Mouse (Mus musculus) CH12.LX (cell line): ENCODE data around the gene Unc93b1. TPM values are rescaled to one million over a fixed set of nuclear protein-coding genes. Genes with fewer than 3 reads are reported as not detected.

Source experiments
- DNase-seq: peaks from one replicate; pipeline ENCODE4 v3.0.0-alpha.2; 2013; ENCODE audit errors: extremely low read depth
- H3K27ac ChIP-seq: 2 replicates; pipeline ENCODE4 v1.5.1; 2012; ENCODE audit warnings: low read depth, mild to moderate bottlenecking, control low read depth, moderate library complexity; ENCODE audit not compliant: insufficient read depth
- H3K27me3 ChIP-seq: replicated peaks from 2 replicates; pipeline ENCODE3; 2012; ENCODE audit warnings: inconsistent platforms
- H3K36me3 ChIP-seq, 2 experiments: replicated peaks in 1 of 2; 2 replicates each; pipeline versions ENCODE3 to v1.6.1; 2012; ENCODE audit warnings: inconsistent platforms in 1 of 2, low read length in 1 of 2, mild to moderate bottlenecking in 1 of 2, mixed read lengths in 1 of 2, moderate library complexity in 1 of 2; ENCODE audit not compliant: control insufficient read depth in 1 of 2, insufficient read depth in 1 of 2
- H3K4me1 ChIP-seq, 2 experiments: 2 replicates each; pipeline ENCODE4 v1.6.1; 2012; ENCODE audit warnings: inconsistent platforms in 1 of 2, moderate library complexity in 1 of 2; ENCODE audit not compliant: insufficient read depth in 2 of 2, control insufficient read depth in 1 of 2
- H3K4me2 ChIP-seq: 2 replicates; pipeline ENCODE4 v1.6.1; 2012; ENCODE audit warnings: low read depth, mild to moderate bottlenecking, control low read depth; ENCODE audit not compliant: poor library complexity, insufficient read depth, severe bottlenecking
- H3K4me3 ChIP-seq, 3 experiments: fragments of 150-350 bp in 1 of 3; sonication (generic) in 1 of 3; replicated peaks in 1 of 3; 2 replicates each; pipeline versions ENCODE3 to v1.5.1; 2011 to 2012; ENCODE audit warnings: low read depth in 2 of 3, low read length in 2 of 3, mild to moderate bottlenecking in 2 of 3, moderate library complexity in 2 of 3, control low read depth in 1 of 3, improper control_type of control experiment in 1 of 3, inconsistent platforms in 1 of 3, mixed read lengths in 1 of 3; ENCODE audit not compliant: poor library complexity in 1 of 3
- H3K79me2 ChIP-seq: replicated peaks from 2 replicates; pipeline ENCODE4 v1.6.1; 2012; ENCODE audit warnings: mild to moderate bottlenecking, moderate library complexity; ENCODE audit not compliant: control insufficient read depth, poor library complexity, insufficient read depth, severe bottlenecking; ENCODE audit errors: extremely low read depth
- H3K9ac ChIP-seq: 2 replicates; pipeline ENCODE4 v1.6.1; 2012; ENCODE audit warnings: low read depth, mild to moderate bottlenecking, control low read depth, moderate library complexity; ENCODE audit not compliant: insufficient read depth
- H3K9me3 ChIP-seq: replicated peaks from 2 replicates; pipeline ENCODE3; 2012; ENCODE audit warnings: low read length, inconsistent platforms, mixed read lengths
- CHD2 ChIP-seq: IDR thresholded peaks from 2 replicates; pipeline ENCODE4 v1.6.1; 2011; ENCODE audit warnings: low read length, improper control_type of control experiment
- E2F4 ChIP-seq: IDR thresholded peaks from 2 replicates; pipeline ENCODE4 v1.6.1; 2011; ENCODE audit warnings: low read depth, low read length, improper control_type of control experiment; ENCODE audit not compliant: insufficient replicate concordance
- EP300 ChIP-seq: IDR thresholded peaks from 2 replicates; pipeline ENCODE4 v1.6.1; 2011; ENCODE audit warnings: low read length, improper control_type of control experiment
- IRF4 ChIP-seq: IDR thresholded peaks from 2 replicates; pipeline ENCODE4 v1.6.1; 2014; ENCODE audit warnings: low read depth, mild to moderate bottlenecking, inconsistent platforms, low read length, improper control_type of control experiment
- JUN ChIP-seq: IDR thresholded peaks from 2 replicates; pipeline ENCODE4 v1.6.1; 2011; ENCODE audit warnings: low read depth, mild to moderate bottlenecking, low read length, improper control_type of control experiment, moderate library complexity; ENCODE audit not compliant: insufficient read depth
- MAX ChIP-seq: IDR thresholded peaks from 2 replicates; pipeline ENCODE4 v1.6.1; 2011; ENCODE audit warnings: low read length, improper control_type of control experiment
- MEF2A ChIP-seq: IDR thresholded peaks from 2 replicates; pipeline ENCODE4 v1.6.1; 2014; ENCODE audit warnings: low read depth, mild to moderate bottlenecking, inconsistent platforms, low read length, improper control_type of control experiment, borderline replicate concordance
- MXI1 ChIP-seq: IDR thresholded peaks from 2 replicates; pipeline ENCODE4 v1.6.1; 2011; ENCODE audit warnings: mild to moderate bottlenecking, low read depth, low read length, improper control_type of control experiment
- MYC ChIP-seq: IDR thresholded peaks from 2 replicates; pipeline ENCODE4 v1.6.1; 2011; ENCODE audit warnings: low read depth, mild to moderate bottlenecking, improper control_type of control experiment, low read length
- NELFE ChIP-seq: IDR thresholded peaks from 2 replicates; pipeline ENCODE4 v1.6.1; 2011; ENCODE audit warnings: low read depth, low read length, improper control_type of control experiment
- PAX5 ChIP-seq: IDR thresholded peaks from 2 replicates; pipeline ENCODE4 v1.6.1; 2012; ENCODE audit warnings: low read length, inconsistent platforms, mixed read lengths
- POLR2AphosphoS2 ChIP-seq: IDR thresholded peaks from 2 replicates; pipeline ENCODE4 v1.6.1; 2011; ENCODE audit warnings: low read depth, low read length, improper control_type of control experiment
- RAD21 ChIP-seq: IDR thresholded peaks from 2 replicates; pipeline ENCODE4 v1.6.1; 2011; ENCODE audit warnings: low read depth, mild to moderate bottlenecking, low read length, improper control_type of control experiment, moderate library complexity
- RCOR1 ChIP-seq: conservative IDR thresholded peaks from 2 replicates; pipeline ENCODE4 v1.6.1; 2012; ENCODE audit warnings: low read depth, mild to moderate bottlenecking, inconsistent platforms, low read length, improper control_type of control experiment
- TBP ChIP-seq: conservative IDR thresholded peaks from 2 replicates; pipeline ENCODE4 v1.6.1; 2011; ENCODE audit warnings: low read depth, low read length, improper control_type of control experiment
- USF1 ChIP-seq: IDR thresholded peaks from 2 replicates; pipeline ENCODE4 v1.6.1; 2014; ENCODE audit warnings: low read depth, mild to moderate bottlenecking, inconsistent platforms, low read length, improper control_type of control experiment
- ZC3H11A ChIP-seq: IDR thresholded peaks from 2 replicates; pipeline ENCODE4 v1.6.1; 2012; ENCODE audit warnings: low read depth, mild to moderate bottlenecking, inconsistent platforms, low read length, improper control_type of control experiment
- ZMIZ1 ChIP-seq: IDR thresholded peaks from 2 replicates; pipeline ENCODE4 v1.6.1; 2012; ENCODE audit warnings: low read depth, mild to moderate bottlenecking, inconsistent platforms, low read length, improper control_type of control experiment
- dilution Hi-C: fragments of 300-500 bp; cut with MboI; formaldehyde crosslinking; loops from 2 replicates; pipeline ENCODE4 v1.14.3; 2020; ENCODE audit warnings: low sequenced_read_pairs; ENCODE audit not compliant: extremely low pct_unique_long_range_greater_than_20kb, extremely low pct_ligation_motif_present
- in situ Hi-C: fragments of 300-500 bp; cut with MboI; formaldehyde crosslinking; loops from 3 replicates; pipeline ENCODE4 v1.14.3; 2019; ENCODE audit warnings: low sequenced_read_pairs, low pct_ligation_motif_present, low pct_unique_long_range_greater_than_20kb, mixed read lengths
- polyA plus RNA-seq: library from polyadenylated mRNA; unstranded; fragments of >175 nt; gene quantifications from 2 replicates; pipeline ENCODE4 v1.2.1, GENCODE M21; 2012; ENCODE audit warnings: low read depth; ENCODE audit not compliant: insufficient read length
- total RNA-seq, 2 experiments: library from RNA; depleted of rRNA; stranded (reverse); fragments of 300-350 nt in 1 of 2; fragments of >200 nt in 1 of 2; gene quantifications; 2 replicates each; pipeline ENCODE4 v1.2.3; 2012 to 2014

Unc93b1 gene
- total and polyA plus RNA-seq, 3 experiments = 82.3 to 117 (median 84.7) TPM

- Histone ChIP-seq H3K36me3 (peaks cover 42 to 64% of the 10 kb centered on the region in 2 experiments), H3K9me3 (no peaks in the 10 kb centered on the region), H3K4me3 (no peak overlapping the region), H3K4me1 (peaks cover 11 to 57% of the 10 kb centered on the region in 2 experiments), H3K27me3 (no peaks in the 10 kb centered on the region), H3K9ac (no peak overlapping the region), H3K79me2 (peaks cover 4% of the 10 kb centered on the region), H3K4me2 (no peak overlapping the region), H3K27ac (no peak overlapping the region)
- TF ChIP-seq POLR2AphosphoS2 = no peak
- no peak for TF ChIP-seq RAD21
- TF ChIP-seq ZMIZ1 = no peak
- TF ChIP-seq USF1 = no peak
- no peak for TF ChIP-seq RCOR1
- no peak for TF ChIP-seq NELFE
- dilution Hi-C loops = no loop called here
- in situ Hi-C loops = no loop called here
- no peak for DNase-seq
Observed at GRCm38 (mm10) chr19:3903648-3904362, 31.2 kb upstream of the Unc93b1 start.

GRCm38 (mm10) chr19:3904363-3904675, 30.7 kb upstream of the Unc93b1 start:
- Histone ChIP-seq H3K4me1 (peaks cover 8 to 52% of the 10 kb centered on the region in 2 experiments), H3K4me3 (no peak overlapping the region), H3K9ac (no peak overlapping the region), H3K79me2 (peaks cover 4% of the 10 kb centered on the region), H3K9me3 (no peaks in the 10 kb centered on the region), H3K27me3 (no peaks in the 10 kb centered on the region), H3K4me2 (no peak overlapping the region), H3K36me3 (peaks cover 46 to 66% of the 10 kb centered on the region in 2 experiments), H3K27ac (no peak overlapping the region)
- TF ChIP-seq CHD2 (no peak), USF1 (no peak), TBP (no peak), ZMIZ1 (no peak), PAX5 (no peak), IRF4 (no peak), MXI1 (no peak), ZC3H11A (no peak), EP300 (no peak), MAX (no peak), MYC (no peak), MEF2A (no peak), JUN (no peak), E2F4 (no peak)
- no peak for DNase-seq
- dilution Hi-C loops (no loop called here), in situ Hi-C loops (no loop called here)
